Mouse (Mus musculus) liver, embryonic 16.5 days (tissue): ENCODE results near the gene Iqsec1. TPM values are rescaled to one million over a fixed set of nuclear protein-coding genes. Genes with fewer than 3 reads are reported as not detected.

Experiments
- ATAC-seq: fragments of 200-750 bp; cut with Nextera tagmentation; 2 replicates; pipeline ENCODE4 v1.8.0; 2017; ENCODE audit warnings: low read depth, mild to moderate bottlenecking, moderate number of reproducible peaks, moderate library complexity
- H3K27ac ChIP-seq: fragments of 300-500 bp; sonication (generic); 2 replicates; pipeline ENCODE4 v1.5.1; 2014; ENCODE audit warnings: mild to moderate bottlenecking, low read length
- H3K27me3 ChIP-seq: fragments of 300-500 bp; sonication (generic); 2 replicates; pipeline ENCODE4 v1.6.1; 2014; ENCODE audit warnings: low read depth, low read length, mixed read lengths; ENCODE audit not compliant: control insufficient read depth, insufficient read depth
- H3K36me3 ChIP-seq: fragments of 300-500 bp; sonication (generic); 2 replicates; pipeline ENCODE4 v1.6.1; 2014; ENCODE audit warnings: mild to moderate bottlenecking; ENCODE audit not compliant: control insufficient read depth, insufficient read depth
- H3K4me1 ChIP-seq: fragments of 300-500 bp; sonication (generic); 2 replicates; pipeline ENCODE4 v1.6.1; 2014; ENCODE audit warnings: low read depth, low read length, mixed read lengths; ENCODE audit not compliant: control insufficient read depth
- H3K4me2 ChIP-seq: fragments of 300-500 bp; sonication (generic); 2 replicates; pipeline ENCODE4 v1.6.1; 2014; ENCODE audit warnings: low read depth, low read length, mixed read lengths
- H3K4me3 ChIP-seq: fragments of 300-500 bp; sonication (generic); 2 replicates; pipeline ENCODE4 v1.5.1; 2014; ENCODE audit warnings: low read depth, mild to moderate bottlenecking, low read length
- H3K9ac ChIP-seq: fragments of 300-500 bp; sonication (generic); 2 replicates; pipeline ENCODE4 v1.6.1; 2014; ENCODE audit warnings: low read depth, low read length
- H3K9me3 ChIP-seq: fragments of 300-500 bp; sonication (generic); replicated peaks from 2 replicates; pipeline ENCODE4 v1.6.1; 2016; ENCODE audit warnings: low read length; ENCODE audit not compliant: control insufficient read depth
- WGBS: fragments of 180-500 bp; shearing (Covaris S2); extraction: QIAGEN DNeasy Blood & Tissue Kit; methylation state at CpG from one replicate; pipeline ENCODE4 v1.1.7; 2014; ENCODE audit not compliant: insufficient replicate concordance; 5-methylcytosine and 5-hydroxymethylcytosine counted together
- polyA plus RNA-seq: library from polyadenylated mRNA; unstranded; fragments of >200 nt; fragmentation: Nextera tagmentation; extraction: Ambion mirVana; gene quantifications from 2 replicates; pipeline ENCODE4 v1.2.1, GENCODE M21; 2015

The Iqsec1 gene
- 3.1 and 3.6 TPM in 2 replicates for polyA plus RNA-seq

DNA sequence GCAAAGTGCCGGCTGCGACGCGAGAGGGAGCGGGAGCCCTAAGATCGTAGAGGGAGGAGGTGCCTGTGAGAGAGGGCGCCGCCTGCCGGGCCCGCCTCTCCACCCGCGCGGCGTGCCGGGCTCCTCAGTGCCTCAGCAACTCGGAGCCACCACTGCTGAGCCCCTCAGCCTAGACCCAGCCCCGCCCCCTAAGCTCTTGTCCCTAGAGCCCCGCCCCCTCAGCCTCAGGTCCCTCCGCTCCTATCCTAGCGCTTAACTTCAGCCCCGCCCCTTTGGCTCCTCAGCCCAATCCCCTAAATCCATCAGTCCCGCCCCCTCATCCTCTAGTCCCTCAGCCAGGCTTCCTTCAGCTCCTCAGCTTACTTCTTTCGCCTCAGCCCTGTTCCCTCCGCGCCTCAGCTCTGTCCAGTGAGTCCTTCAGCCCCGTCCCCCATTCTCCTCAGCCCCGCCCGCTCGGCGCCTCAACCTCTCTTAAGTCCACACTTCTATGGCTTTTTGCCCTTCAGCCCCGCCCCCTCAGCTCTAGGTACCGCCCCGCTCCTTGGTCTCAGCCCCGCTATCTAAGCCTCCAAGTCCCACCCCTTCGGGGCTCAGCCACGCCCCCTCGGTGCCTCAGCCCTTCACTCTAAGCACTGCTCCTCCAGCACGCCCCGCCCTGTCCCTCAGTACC is at the start of gene Iqsec1:
Gene Iqsec1, minus strand, starts transcription at position 38 of the 670 bp plus-strand sequence.
- ATAC-seq: peak; percentile 93
- WGBS: 1% methylated on average over 35 of the region's 39 CpGs
- H3K27ac ChIP-seq: peak within 1 kb of the TSS; percentile 67

DNA sequence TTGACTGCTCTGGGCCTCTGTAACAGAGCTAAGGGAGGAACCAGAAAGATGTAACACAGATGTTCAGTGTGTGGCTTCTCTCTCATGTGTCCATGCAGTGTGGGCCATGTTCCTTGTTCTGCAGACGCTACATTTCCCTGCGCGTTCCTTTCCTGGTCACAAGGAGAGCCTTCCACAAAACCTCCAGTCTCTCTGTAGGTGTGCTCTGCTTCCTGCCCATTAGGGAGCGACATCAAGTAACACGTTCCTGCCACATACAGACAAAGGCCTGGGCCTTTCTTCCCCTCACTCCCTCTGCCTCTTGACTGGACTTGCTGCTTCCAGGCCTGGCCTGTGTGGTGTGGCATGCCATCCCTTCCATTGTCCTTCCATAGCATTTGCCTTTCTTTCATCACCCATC is 39.8 kb upstream of the Iqsec1 start:
- Histone ChIP-seq H3K4me2 (no peak overlapping the region), H3K36me3 (peaks cover 62% of the 10 kb centered on the region), H3K4me1 (no peaks in the 10 kb centered on the region), H3K4me3 (no peak overlapping the region), H3K27ac (no peak overlapping the region), H3K9me3 (no peaks in the 10 kb centered on the region), H3K9ac (no peak overlapping the region), H3K27me3 (no peaks in the 10 kb centered on the region)
- no peak for ATAC-seq
- 91% methylated on average over 5 of the region's 5 CpGs for WGBS

More for the DNA sequence above, at the start of gene Iqsec1:
- no peaks in the 10 kb centered on the region; the same call in 1 of the 2 replicates for H3K9me3 ChIP-seq
- H3K4me2 ChIP-seq: peak within 1 kb of the TSS; percentile 100
- peaks cover 29% of the 10 kb centered on the region for H3K27me3 ChIP-seq
- H3K36me3 ChIP-seq: no peaks in the 10 kb centered on the region
- H3K4me3 ChIP-seq: peak within 1 kb of the TSS; percentile 73
- H3K4me1 ChIP-seq: peaks cover 34% of the 10 kb centered on the region
- peak within 1 kb of the TSS; percentile 71 for H3K9ac ChIP-seq

DNA sequence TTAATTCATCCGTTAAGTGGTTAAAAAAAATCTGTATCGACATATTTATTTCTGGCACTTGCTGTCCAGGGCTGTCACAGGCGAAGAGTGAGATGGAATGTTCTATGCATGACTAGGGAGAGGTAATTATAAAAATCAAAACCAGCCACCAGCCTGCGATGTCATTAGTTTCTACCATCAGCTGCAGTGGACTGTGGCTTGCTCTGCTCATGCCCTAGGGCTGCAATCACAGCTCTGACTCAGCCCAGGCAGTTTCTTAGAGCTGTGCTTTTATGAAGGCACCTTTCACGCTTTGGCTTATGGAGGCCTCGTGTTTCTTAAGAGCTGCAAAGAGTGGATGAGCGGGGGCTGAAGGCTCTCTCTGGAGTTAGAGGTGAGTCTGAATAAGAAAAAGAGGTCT is 32.3 kb upstream of the Iqsec1 start:
- ATAC-seq: no peak
- H3K9me3 ChIP-seq: no peaks in the 10 kb centered on the region
- no peak overlapping the region for H3K4me2 ChIP-seq
- WGBS: 91% methylated on average over 7 of the region's 7 CpGs
- H3K27me3 ChIP-seq: no peaks in the 10 kb centered on the region
- H3K4me3 ChIP-seq: no peak overlapping the region
- H3K4me1 ChIP-seq: no peaks in the 10 kb centered on the region
- H3K27ac ChIP-seq: no peak overlapping the region
- no peak overlapping the region for H3K9ac ChIP-seq
- H3K36me3 ChIP-seq: peaks cover 45% of the 10 kb centered on the region

- 81% methylated on average over 7 of the region's 7 CpGs for WGBS
- no peak overlapping the region for H3K4me2 ChIP-seq
- no peaks in the 10 kb centered on the region for H3K27me3 ChIP-seq
- no peaks in the 10 kb centered on the region for H3K4me1 ChIP-seq
- H3K9me3 ChIP-seq: no peaks in the 10 kb centered on the region
- H3K36me3 ChIP-seq: peaks cover 50% of the 10 kb centered on the region
- no peak overlapping the region for H3K4me3 ChIP-seq
- H3K27ac ChIP-seq: no peak overlapping the region
- no peak overlapping the region for H3K9ac ChIP-seq
- ATAC-seq: no peak
Observed at GRCm38 (mm10) chr6:91016600-91017230, 28.2 kb upstream of the Iqsec1 start.

DNA sequence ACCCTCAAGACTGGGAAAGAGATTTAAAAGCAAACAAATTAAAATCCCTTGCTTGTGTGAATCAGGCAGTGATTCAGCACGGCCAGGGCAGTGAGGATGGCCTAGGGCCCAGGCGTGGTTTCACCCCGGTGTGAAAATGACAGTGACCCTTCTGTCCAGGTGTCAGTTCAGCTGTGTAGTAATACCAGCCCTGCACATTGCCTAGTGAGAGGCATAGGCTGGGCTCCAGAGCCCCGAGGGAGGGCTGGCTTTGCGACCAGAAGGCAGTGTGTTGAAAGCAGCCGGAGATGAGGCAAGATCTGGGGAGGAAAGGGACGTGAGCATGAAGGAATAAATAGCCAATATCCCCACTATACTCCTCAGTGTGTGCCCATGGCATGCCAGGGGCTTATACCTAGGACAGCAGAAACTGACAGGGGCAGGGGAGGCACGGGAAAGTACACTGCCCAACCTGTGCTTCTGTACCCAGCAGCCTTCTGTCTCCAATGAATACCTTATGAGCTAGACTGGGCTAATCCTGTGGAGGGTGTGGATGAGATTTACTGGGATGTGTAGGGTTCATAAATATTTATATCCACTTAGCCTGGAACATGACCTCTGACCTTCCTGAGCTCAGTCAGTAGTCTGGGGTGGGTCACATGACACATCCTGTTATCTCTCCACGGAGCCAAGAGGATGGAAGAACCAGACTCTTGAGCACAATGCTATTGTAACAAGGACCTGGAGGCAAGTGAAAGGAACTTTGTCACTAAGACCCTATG is 25.9 kb upstream of the Iqsec1 start:
- no peaks in the 10 kb centered on the region for H3K27me3 ChIP-seq
- no peak overlapping the region for H3K27ac ChIP-seq
- no peak overlapping the region for H3K4me2 ChIP-seq
- H3K4me1 ChIP-seq: no peaks in the 10 kb centered on the region
- WGBS: 81% methylated on average over 9 of the region's 9 CpGs
- ATAC-seq: no peak
- no peak overlapping the region for H3K4me3 ChIP-seq
- H3K36me3 ChIP-seq: peaks cover 32% of the 10 kb centered on the region
- H3K9ac ChIP-seq: no peak overlapping the region
- H3K9me3 ChIP-seq: no peaks in the 10 kb centered on the region

DNA sequence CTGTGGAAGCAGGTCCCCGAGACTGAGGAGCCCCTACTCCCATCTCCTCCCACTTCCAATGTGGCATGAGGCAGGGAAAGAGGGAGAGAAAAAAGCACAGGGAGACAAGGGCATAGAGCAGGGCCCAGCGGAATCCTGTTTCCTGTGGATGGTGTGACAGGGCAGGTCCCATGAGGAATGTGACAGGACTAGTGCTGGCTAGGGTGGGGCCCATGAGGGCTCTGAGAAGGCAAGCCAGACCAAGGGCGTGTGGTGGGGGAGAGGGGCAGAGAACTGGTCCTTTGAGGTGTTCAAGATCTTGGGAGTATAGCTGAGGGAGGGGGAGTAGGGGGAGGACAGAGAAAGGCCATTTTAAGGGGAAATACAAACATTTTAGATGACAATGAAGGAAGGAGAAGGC is 24.0 kb upstream of the Iqsec1 start:
- 83% methylated on average over 3 of the region's 3 CpGs for WGBS
- H3K9me3 ChIP-seq: no peaks in the 10 kb centered on the region
- no peak for ATAC-seq
- no peaks in the 10 kb centered on the region for H3K27me3 ChIP-seq
- H3K4me1 ChIP-seq: peaks cover 15% of the 10 kb centered on the region
- H3K4me2 ChIP-seq: no peak overlapping the region
- H3K4me3 ChIP-seq: no peak overlapping the region
- no peak overlapping the region for H3K9ac ChIP-seq
- no peak overlapping the region for H3K27ac ChIP-seq
- peaks cover 25% of the 10 kb centered on the region for H3K36me3 ChIP-seq

- H3K9ac ChIP-seq: no peak overlapping the region
- H3K9me3 ChIP-seq: no peaks in the 10 kb centered on the region
- H3K27ac ChIP-seq: no peak overlapping the region
- H3K27me3 ChIP-seq: no peaks in the 10 kb centered on the region
- no peak overlapping the region for H3K4me2 ChIP-seq
- peaks cover 16% of the 10 kb centered on the region for H3K36me3 ChIP-seq
- peaks cover 22% of the 10 kb centered on the region for H3K4me1 ChIP-seq
- 75% methylated on average over 4 of the region's 4 CpGs for WGBS
- no peak for ATAC-seq
- no peak overlapping the region for H3K4me3 ChIP-seq
Observed at GRCm38 (mm10) chr6:91011568-91011967, 23.1 kb upstream of the Iqsec1 start.

- ATAC-seq: peak; percentile 77
- H3K27ac ChIP-seq: peak overlapping the region; percentile 47
Observed at GRCm38 (mm10) chr6:91008284-91008830, 19.9 kb upstream of the Iqsec1 start.

More at GRCm38 (mm10) chr6:91008284-91008830, 19.9 kb upstream of the Iqsec1 start:
- peaks cover 38% of the 10 kb centered on the region for H3K4me1 ChIP-seq
- no peak overlapping the region for H3K9ac ChIP-seq
- H3K9me3 ChIP-seq: no peaks in the 10 kb centered on the region
- H3K4me3 ChIP-seq: no peak overlapping the region
- peak overlapping the region; percentile 15; the same call in 1 of the 2 replicates for H3K4me2 ChIP-seq
- no peaks in the 10 kb centered on the region for H3K27me3 ChIP-seq
- 33% methylated on average over 3 of the region's 3 CpGs for WGBS
- H3K36me3 ChIP-seq: peaks cover 4% of the 10 kb centered on the region; the same call in 1 of the 2 replicates
